Mouse (Mus musculus) heart, embryonic 13.5 days (tissue): Measurements from ENCODE around the gene Lexm. TPM values are rescaled to one million over a fixed set of nuclear protein-coding genes. Genes with fewer than 3 reads are reported as not detected.
A peak's percentile ranks its signal among the peaks of the same experiment; 100 is the strongest.

Source experiments
- ATAC-seq: fragments of 200-750 bp; cut with Nextera tagmentation; 2 replicates; pipeline ENCODE4 v1.8.0; 2017; ENCODE audit warnings: moderate TSS enrichment; ENCODE audit not compliant: insufficient number of reproducible peaks, low FRiP score, low TSS enrichment; ENCODE audit errors: extremely low read depth
- H3K27ac ChIP-seq: fragments of 300-500 bp; sonication (generic); replicated peaks from 2 replicates; pipeline ENCODE4 v1.5.1; 2015; ENCODE audit warnings: moderate library complexity, mild to moderate bottlenecking, inconsistent platforms
- H3K27me3 ChIP-seq: fragments of 300-500 bp; sonication (generic); replicated peaks from 2 replicates; pipeline ENCODE4 v1.6.1; 2015; ENCODE audit warnings: mild to moderate bottlenecking, inconsistent platforms
- H3K36me3 ChIP-seq: fragments of 300-500 bp; sonication (generic); 2 replicates; pipeline ENCODE4 v1.6.1; 2015; ENCODE audit warnings: mild to moderate bottlenecking, inconsistent platforms
- H3K4me1 ChIP-seq: fragments of 300-500 bp; sonication (generic); 2 replicates; pipeline ENCODE4 v1.6.1; 2015; ENCODE audit warnings: inconsistent platforms
- H3K4me2 ChIP-seq: fragments of 300-500 bp; sonication (generic); 2 replicates; pipeline ENCODE4 v1.6.1; 2015; ENCODE audit warnings: inconsistent platforms, mild to moderate bottlenecking, moderate library complexity
- H3K4me3 ChIP-seq: fragments of 300-500 bp; sonication (generic); 2 replicates; pipeline ENCODE4 v1.5.1; 2015; ENCODE audit warnings: moderate library complexity, mild to moderate bottlenecking, inconsistent platforms
- H3K9ac ChIP-seq: fragments of 300-500 bp; sonication (generic); 2 replicates; pipeline ENCODE4 v1.6.1; 2015; ENCODE audit warnings: inconsistent platforms, mild to moderate bottlenecking, moderate library complexity
- H3K9me3 ChIP-seq: fragments of 300-500 bp; sonication (generic); 2 replicates; pipeline ENCODE4 v1.6.1; 2016; ENCODE audit warnings: inconsistent platforms
- WGBS: fragments of 180-500 bp; shearing (Covaris S2); methylation state at CpG from one replicate; pipeline ENCODE4 v1.1.7; 2015; ENCODE audit warnings: mixed read lengths; 5-methylcytosine and 5-hydroxymethylcytosine counted together
- polyA plus RNA-seq: library from polyadenylated mRNA; unstranded; fragments of >200 nt; fragmentation: Nextera tagmentation; extraction: Ambion mirVana; gene quantifications from 2 replicates; pipeline ENCODE4 v1.2.1, GENCODE M21; 2015

The Lexm gene
- polyA plus RNA-seq, 1 experiment from 2014 or later = 0.52 TPM

DNA sequence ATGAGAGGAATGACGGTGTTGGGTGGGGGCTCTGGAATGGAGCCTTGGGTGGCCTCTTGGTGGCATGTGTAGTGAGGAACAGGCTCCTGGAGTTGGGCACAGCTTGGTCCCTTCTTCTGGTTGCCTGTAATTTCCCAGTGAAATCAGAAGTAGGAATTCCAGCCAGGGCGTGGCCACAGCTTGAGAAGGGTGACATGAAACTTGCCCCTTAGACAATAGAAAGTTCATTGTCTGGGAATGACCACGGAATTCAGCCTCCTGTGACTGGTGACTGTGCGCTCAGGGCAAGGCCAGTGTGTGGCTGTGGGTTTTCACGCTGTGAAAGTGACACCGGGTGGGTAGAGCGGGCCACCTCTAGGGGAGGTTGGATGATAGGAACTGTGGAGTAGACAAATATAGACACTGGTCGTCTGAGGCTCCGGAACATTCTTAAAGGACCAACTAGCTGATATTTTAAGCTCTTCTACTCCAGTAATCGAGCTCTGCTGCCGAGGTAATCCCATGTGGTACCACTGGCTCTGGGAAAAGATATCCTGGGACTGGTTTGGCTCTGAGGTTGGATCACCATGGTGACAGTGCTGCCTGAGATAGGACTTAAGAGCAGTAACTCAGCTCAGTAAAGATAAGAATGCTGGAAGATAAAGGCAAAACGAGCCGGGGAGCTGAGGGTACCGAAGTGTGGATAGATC, 35.7 kb downstream of the Lexm start:
- H3K36me3 ChIP-seq = peaks cover 80% of the 10 kb centered on the region
- peak overlapping the region; percentile 58 for H3K4me2 ChIP-seq
- H3K27ac ChIP-seq = peak overlapping the region; percentile 78
- peak overlapping the region; percentile 51; the same call in 1 of the 2 replicates for H3K9ac ChIP-seq
- 29% methylated on average over 14 of the region's 14 CpGs for WGBS
- no peaks in the 10 kb centered on the region for H3K9me3 ChIP-seq
- ATAC-seq = peak; percentile 31; the same call in 1 of the 2 replicates
- no peaks in the 10 kb centered on the region for H3K27me3 ChIP-seq
- peak overlapping the region; percentile 10; the same call in 1 of the 2 replicates for H3K4me3 ChIP-seq
- peaks cover 37% of the 10 kb centered on the region for H3K4me1 ChIP-seq

- Histone ChIP-seq H3K4me3 (no peak overlapping the region), H3K9me3 (no peaks in the 10 kb centered on the region), H3K4me1 (peaks cover 43% of the 10 kb centered on the region), H3K27ac (no peak overlapping the region), H3K4me2 (no peak overlapping the region), H3K9ac (no peak overlapping the region), H3K36me3 (peaks cover 80% of the 10 kb centered on the region), H3K27me3 (no peaks in the 10 kb centered on the region)
- ATAC-seq = no peak
- 74% methylated on average over 7 of the region's 7 CpGs for WGBS
Observed at GRCm38 (mm10) chr4:106577511-106577910, 39.5 kb downstream of the Lexm start.

GRCm38 (mm10) chr4:106575022-106575421, 42.0 kb downstream of the Lexm start:
- H3K27me3 ChIP-seq = no peaks in the 10 kb centered on the region
- H3K9ac ChIP-seq = no peak overlapping the region
- WGBS = 78% methylated on average over 8 of the region's 8 CpGs
- no peak overlapping the region for H3K4me2 ChIP-seq
- no peak overlapping the region for H3K4me3 ChIP-seq
- H3K27ac ChIP-seq = no peak overlapping the region
- H3K4me1 ChIP-seq = peaks cover 19% of the 10 kb centered on the region
- no peaks in the 10 kb centered on the region for H3K9me3 ChIP-seq
- no peak for ATAC-seq
- peaks cover 90% of the 10 kb centered on the region for H3K36me3 ChIP-seq

GRCm38 (mm10) chr4:106571081-106571724, 45.8 kb downstream of the Lexm start:
- no peak overlapping the region for H3K9ac ChIP-seq
- H3K9me3 ChIP-seq = no peaks in the 10 kb centered on the region; the same call in 1 of the 2 replicates
- peaks cover 12% of the 10 kb centered on the region for H3K4me1 ChIP-seq
- 78% methylated on average over 11 of the region's 11 CpGs for WGBS
- no peaks in the 10 kb centered on the region for H3K27me3 ChIP-seq
- peaks cover 90% of the 10 kb centered on the region for H3K36me3 ChIP-seq
- no peak overlapping the region for H3K4me2 ChIP-seq
- no peak for ATAC-seq
- no peak overlapping the region for H3K27ac ChIP-seq
- H3K4me3 ChIP-seq = no peak overlapping the region

- WGBS = 87% methylated on average over 4 of the region's 4 CpGs
Observed at GRCm38 (mm10) chr4:106569680-106570079, 47.4 kb downstream of the Lexm start.

GRCm38 (mm10) chr4:106564161-106564560, 52.9 kb downstream of the Lexm start:
- no peak for ATAC-seq
- no peak overlapping the region for H3K4me3 ChIP-seq
- H3K27ac ChIP-seq = no peak overlapping the region
- 87% methylated on average over 11 of the region's 11 CpGs for WGBS
- no peak overlapping the region for H3K4me2 ChIP-seq
- H3K27me3 ChIP-seq = no peaks in the 10 kb centered on the region
- peaks cover 47% of the 10 kb centered on the region for H3K36me3 ChIP-seq
- peak overlapping the region; percentile 6; the same call in 1 of the 2 replicates for H3K9ac ChIP-seq
- H3K4me1 ChIP-seq = peaks cover 31% of the 10 kb centered on the region
- H3K9me3 ChIP-seq = no peaks in the 10 kb centered on the region; the same call in 1 of the 2 replicates

More at GRCm38 (mm10) chr4:106569680-106570079, 47.4 kb downstream of the Lexm start:
- no peak for ATAC-seq
- Histone ChIP-seq H3K36me3 (peaks cover 90% of the 10 kb centered on the region), H3K9me3 (no peaks in the 10 kb centered on the region; the same call in 1 of the 2 replicates), H3K27ac (no peak overlapping the region), H3K4me3 (no peak overlapping the region), H3K9ac (no peak overlapping the region), H3K4me1 (peaks cover under 1% of the 10 kb centered on the region), H3K4me2 (no peak overlapping the region), H3K27me3 (no peaks in the 10 kb centered on the region)

DNA sequence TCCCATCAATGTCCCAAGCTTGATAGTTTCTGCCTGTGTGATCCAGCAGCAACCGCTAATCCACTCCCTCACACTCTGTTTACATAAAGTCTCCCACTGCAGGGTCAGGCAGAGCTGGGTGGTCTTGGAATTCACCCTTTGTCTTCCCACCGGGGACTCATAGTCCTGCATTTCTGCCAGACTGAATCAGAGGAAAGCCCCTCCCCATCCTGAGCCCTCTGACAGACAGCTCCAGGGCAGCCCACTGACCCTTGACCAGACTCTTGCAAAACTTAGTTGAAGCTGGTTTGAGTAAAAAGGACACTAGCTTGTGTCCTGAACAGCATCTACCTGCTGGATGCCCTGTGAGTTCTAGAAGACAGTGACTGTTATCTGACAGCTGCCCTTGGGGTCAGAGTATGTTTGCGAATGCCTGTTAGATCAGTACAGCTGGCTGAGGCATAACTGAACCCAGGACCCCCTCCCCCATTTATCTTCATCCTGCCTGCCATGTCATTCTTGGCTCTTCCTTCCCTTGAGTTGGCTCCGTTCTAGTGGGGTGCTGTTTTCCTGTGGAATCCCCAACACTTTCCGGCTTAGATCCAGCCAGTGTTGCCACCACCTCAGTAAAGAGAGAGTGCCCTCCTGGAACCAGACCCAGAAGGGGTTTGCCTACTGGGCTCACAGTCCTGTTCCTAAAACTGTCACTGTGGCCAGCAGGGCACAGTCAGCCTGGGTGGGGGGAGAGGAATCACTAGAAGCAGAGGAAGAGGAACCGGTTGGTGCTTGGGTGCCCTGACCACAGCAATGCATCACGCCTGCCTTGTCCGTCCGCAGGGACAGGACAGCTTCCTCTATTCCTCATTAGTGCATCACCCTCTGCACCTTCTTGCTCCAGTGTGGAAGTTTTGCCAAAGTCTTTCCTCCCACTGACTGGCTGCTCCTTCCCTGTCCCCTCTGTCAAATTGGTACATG, 53.9 kb downstream of the Lexm start:
- no peaks in the 10 kb centered on the region for H3K27me3 ChIP-seq
- no peak for ATAC-seq
- peaks cover 31% of the 10 kb centered on the region for H3K4me1 ChIP-seq
- H3K4me2 ChIP-seq = peak overlapping the region; percentile 97
- H3K27ac ChIP-seq = no peak overlapping the region
- H3K9me3 ChIP-seq = no peaks in the 10 kb centered on the region; the same call in 1 of the 2 replicates
- peaks cover 40% of the 10 kb centered on the region for H3K36me3 ChIP-seq
- 54% methylated on average over 9 of the region's 9 CpGs for WGBS
- peak overlapping the region; percentile 88 for H3K9ac ChIP-seq
- H3K4me3 ChIP-seq = peak overlapping the region; percentile 87

- peak overlapping the region; percentile 88 for H3K9ac ChIP-seq
- no peaks in the 10 kb centered on the region for H3K9me3 ChIP-seq
- H3K4me3 ChIP-seq = peak overlapping the region; percentile 87
- no peaks in the 10 kb centered on the region for H3K27me3 ChIP-seq
- no peak overlapping the region for H3K27ac ChIP-seq
- H3K36me3 ChIP-seq = peaks cover 29% of the 10 kb centered on the region
- H3K4me2 ChIP-seq = peak overlapping the region; percentile 97
- WGBS = 22% methylated on average over 6 of the region's 6 CpGs
- no peak for ATAC-seq
- peaks cover 31% of the 10 kb centered on the region for H3K4me1 ChIP-seq
Observed at GRCm38 (mm10) chr4:106562006-106562405, 55.0 kb downstream of the Lexm start.

DNA sequence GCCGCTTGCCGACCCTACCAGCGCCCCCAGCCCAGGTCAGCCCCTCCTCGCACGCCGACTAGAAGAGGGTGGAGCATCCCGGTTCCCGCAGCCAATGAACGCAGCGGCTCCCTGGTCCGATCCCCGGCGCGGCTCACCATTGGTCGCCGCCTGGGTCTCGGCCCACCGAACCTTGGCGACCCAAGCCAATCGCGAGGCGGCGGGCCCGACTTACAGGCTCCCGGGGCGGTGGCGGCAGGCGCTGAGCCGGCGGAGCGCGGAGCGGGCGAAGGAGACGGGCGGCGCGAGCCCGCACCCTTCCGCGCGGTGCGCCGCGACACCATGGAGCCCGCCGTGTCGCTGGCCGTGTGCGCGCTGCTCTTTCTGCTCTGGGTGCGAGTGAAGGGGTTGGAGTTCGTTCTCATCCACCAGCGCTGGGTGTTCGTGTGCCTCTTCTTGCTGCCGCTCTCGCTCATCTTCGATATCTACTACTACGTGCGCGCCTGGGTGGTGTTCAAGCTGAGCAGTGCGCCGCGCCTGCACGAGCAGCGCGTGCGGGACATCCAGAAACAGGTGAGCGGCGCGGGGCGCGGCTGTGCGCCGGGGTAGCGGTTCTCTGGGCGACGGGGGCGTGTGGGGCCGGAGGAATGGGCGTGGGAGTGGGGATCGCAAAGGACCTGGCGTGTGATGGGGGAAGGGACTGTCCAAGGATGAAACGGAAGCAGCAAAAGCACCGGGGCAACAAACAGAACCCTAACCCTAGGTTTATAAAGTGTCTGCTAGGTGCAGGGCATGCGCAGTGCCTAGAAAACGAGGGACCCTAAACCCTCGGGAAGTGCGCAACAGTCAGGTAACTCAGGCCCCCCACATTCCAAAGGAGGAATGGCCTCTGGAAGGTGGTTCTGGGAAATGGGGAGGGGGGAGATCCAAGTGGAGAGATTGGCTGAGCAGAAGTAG, 55.9 kb downstream of the Lexm start, which contains the start of gene Dhcr24:
Gene Dhcr24, plus strand, starts transcription at position 193 of the 936 bp plus-strand sequence.
- Histone ChIP-seq H3K9ac (peak within 1 kb of the TSS; percentile 88), H3K9me3 (no peaks in the 10 kb centered on the region), H3K27ac (peak within 1 kb of the TSS; percentile 76), H3K4me3 (peak within 1 kb of the TSS; percentile 87), H3K27me3 (no peaks in the 10 kb centered on the region), H3K36me3 (peaks cover 20% of the 10 kb centered on the region), H3K4me1 (peaks cover 31% of the 10 kb centered on the region), H3K4me2 (peak within 1 kb of the TSS; percentile 97)
- whole genome bisulfite sequencing = under 1% methylated on average over 89 of the region's 89 CpGs
- peak; percentile 90 for ATAC-seq

DNA sequence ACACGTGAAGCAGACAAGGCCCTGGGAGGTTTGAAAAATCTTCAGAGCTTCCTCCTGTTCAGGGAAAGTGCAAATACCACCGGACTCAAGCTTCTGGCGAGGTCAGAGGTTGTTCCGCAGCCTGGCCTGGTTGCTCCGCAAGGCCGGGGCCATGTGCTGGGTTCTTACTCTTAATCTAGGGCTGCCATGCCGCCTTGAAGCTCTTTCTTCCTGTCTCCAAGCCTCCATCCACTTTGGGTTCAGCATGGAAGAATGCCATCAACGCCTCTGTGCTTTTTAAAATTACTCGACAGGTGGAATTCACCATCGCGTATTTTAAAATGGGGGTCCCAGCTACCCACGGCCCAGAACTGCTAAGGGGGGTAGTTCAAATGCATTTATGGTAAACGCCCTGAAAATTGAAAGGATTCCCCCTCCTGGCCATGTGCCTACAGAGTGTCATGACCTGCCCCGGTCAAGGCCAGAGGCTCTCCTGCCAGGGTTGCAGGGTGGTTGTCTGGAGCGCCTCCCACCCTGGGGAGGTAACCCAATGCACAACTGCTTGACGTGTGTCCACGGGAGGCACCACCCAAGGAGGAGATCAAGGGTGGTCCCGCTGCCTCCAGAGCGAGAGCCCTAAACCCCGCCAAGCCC, 56.7 kb downstream of the Lexm start:
- no peaks in the 10 kb centered on the region for H3K9me3 ChIP-seq
- peaks cover 31% of the 10 kb centered on the region for H3K4me1 ChIP-seq
- WGBS = 2% methylated on average over 19 of the region's 20 CpGs

More for the DNA sequence above, 56.7 kb downstream of the Lexm start:
- Histone ChIP-seq H3K27me3 (no peaks in the 10 kb centered on the region), H3K9ac (peak overlapping the region; percentile 74), H3K4me3 (peak overlapping the region; percentile 87), H3K4me2 (peak overlapping the region; percentile 97), H3K36me3 (peaks cover 12% of the 10 kb centered on the region), H3K27ac (peak overlapping the region; percentile 40)
- peak; percentile 54; the same call in 1 of the 2 replicates for ATAC-seq
